21 mouse cellular contexts compared by ENCODE assay signal in the genomic region with DNA sequence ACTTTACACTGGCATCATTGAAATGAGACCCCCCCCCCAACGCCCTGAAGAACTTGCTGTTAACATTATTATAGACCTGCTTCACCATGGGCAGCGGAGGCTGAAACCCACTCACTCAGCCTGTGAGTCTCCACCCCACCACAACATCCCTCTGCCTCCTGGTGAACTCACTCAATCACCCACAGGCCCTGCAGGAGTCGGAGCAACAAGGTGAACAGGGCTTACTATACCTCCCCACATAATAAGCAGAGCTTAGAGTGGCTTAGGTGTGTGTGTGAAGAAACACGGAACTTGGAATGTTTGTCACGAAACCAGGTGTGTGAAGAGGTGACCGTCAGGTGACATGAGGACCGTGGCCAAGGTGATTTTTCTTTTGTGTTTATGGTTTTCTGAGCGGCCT. TPM values are rescaled to one million over a fixed set of nuclear protein-coding genes. Genes with fewer than 3 reads are reported as not detected.
DNase-seq lines count a peak whose midpoint lies in the region; ATAC-seq and TF ChIP-seq lines count a peak whose summit lies in the region.
"Had no signal": no experiment of that assay in that cellular context is flagged by ENCODE, and none has a peak within 500 bp of the region (broad histone marks: within the 10 kb centered on the region; RNA-seq: fewer than 3 reads in every experiment).

No protein-coding gene starts in this region.

- H3K27ac ChIP-seq in liver, embryonic 11.5 days (ENCODE audit: low read depth, low read length): no peak overlapping the region
- H3K27ac ChIP-seq in liver, postnatal 0 days (ENCODE audit: low read depth): no peak overlapping the region
- H3K27ac ChIP-seq: embryonic facial prominence, embryonic 13.5 days; embryonic facial prominence, embryonic 15.5 days; forebrain, embryonic 10.5 days; forebrain, embryonic 13.5 days had no signal

- no peak for TF ChIP-seq CTCF in liver, postnatal 0 days (IDR thresholded peaks at IDR 0.05; ENCODE audit: low read depth)

- H3K9ac ChIP-seq in liver, embryonic 11.5 days (ENCODE audit: low read depth, low read length): no peak overlapping the region
- H3K9ac ChIP-seq in liver, postnatal 0 days (replicated peaks): no peak overlapping the region
- H3K9ac ChIP-seq: embryonic facial prominence, embryonic 13.5 days; embryonic facial prominence, embryonic 15.5 days; forebrain, embryonic 13.5 days had no signal

- H3K4me1 ChIP-seq in liver, embryonic 11.5 days (replicated peaks; ENCODE audit: control insufficient read depth, insufficient read depth, low read length): no peaks in the 10 kb centered on the region
- H3K4me1 ChIP-seq in liver, postnatal 0 days (ENCODE audit: insufficient read depth): no peaks in the 10 kb centered on the region
- H3K4me1 ChIP-seq: embryonic facial prominence, embryonic 13.5 days; embryonic facial prominence, embryonic 15.5 days; forebrain, embryonic 10.5 days; forebrain, embryonic 13.5 days had no signal

- no peak overlapping the region for H3K4me2 ChIP-seq in liver, embryonic 11.5 days
- no peak overlapping the region for H3K4me2 ChIP-seq in liver, postnatal 0 days (ENCODE audit: low read depth, low read length)
- H3K4me2 ChIP-seq: embryonic facial prominence, embryonic 13.5 days; embryonic facial prominence, embryonic 15.5 days; forebrain, embryonic 13.5 days had no signal

- H3K36me3 ChIP-seq in liver, embryonic 11.5 days (ENCODE audit: control insufficient read depth, insufficient read depth, low read length): no peaks in the 10 kb centered on the region
- no peaks in the 10 kb centered on the region for H3K36me3 ChIP-seq in liver, postnatal 0 days (replicated peaks; ENCODE audit: insufficient read depth, low read length)
- H3K36me3 ChIP-seq: embryonic facial prominence, embryonic 13.5 days; embryonic facial prominence, embryonic 15.5 days; forebrain, embryonic 10.5 days had no signal

- DNase-seq in heart, adult 11 months: peak; percentile 55
- DNase-seq in heart, postnatal 36 days: no peak
- peak; percentile 17 for DNase-seq in liver, embryonic 11.5 days (ENCODE audit: low spot score)
- no peak for DNase-seq in liver, postnatal 0 days
- DNase-seq: adrenal gland, adult 2 months; adrenal gland, postnatal 10 days; adrenal gland, postnatal 25 days; cerebellum, adult 11 months; cerebellum, adult 18-20 months; cerebellum, adult 8-10 months; cerebellum, adult 9-11 months; cerebellum, postnatal 14 days; cerebellum, postnatal 36 days; embryo, embryonic 11 days had no signal

- ATAC-seq in liver, embryonic 11.5 days (replicated peaks; ENCODE audit: low FRiP score): no peak
- ATAC-seq in liver, postnatal 0 days: no peak
- no peak for ATAC-seq in granulocyte monocyte progenitor cell, adult 5-6 weeks (replicated peaks; ENCODE audit: poor library complexity, severe bottlenecking)
- ATAC-seq: forebrain, embryonic 13.5 days; forebrain, embryonic 16.5 days had no signal

- TF ChIP-seq EP300 in liver, postnatal 0 days (IDR thresholded peaks at IDR 0.05; ENCODE audit: low read depth): no peak

- H3K4me3 ChIP-seq in liver, embryonic 11.5 days (ENCODE audit: low read depth, low read length): no peak overlapping the region
- H3K4me3 ChIP-seq in liver, postnatal 0 days (ENCODE audit: low read depth, low read length): no peak overlapping the region
- H3K4me3 ChIP-seq: embryonic facial prominence, embryonic 13.5 days; embryonic facial prominence, embryonic 15.5 days; erythroblast, embryonic 14.5 days; forebrain, embryonic 10.5 days; forebrain, embryonic 13.5 days had no signal

- H3K9me3 ChIP-seq in liver, embryonic 11.5 days (ENCODE audit: control insufficient read depth, low read length): no peaks in the 10 kb centered on the region
- no peaks in the 10 kb centered on the region for H3K9me3 ChIP-seq in liver, postnatal 0 days (ENCODE audit: low read length)
- H3K9me3 ChIP-seq: embryonic facial prominence, embryonic 13.5 days; embryonic facial prominence, embryonic 15.5 days; forebrain, embryonic 10.5 days; forebrain, embryonic 13.5 days had no signal

- WGBS in liver, embryonic 11.5 days: 83% methylated on average over 8 of the region's 8 CpGs
- 80% methylated on average over 8 of the region's 8 CpGs for WGBS in liver, postnatal 0 days (ENCODE audit: insufficient replicate concordance)

- no peaks in the 10 kb centered on the region for H3K27me3 ChIP-seq in liver, embryonic 11.5 days (replicated peaks; ENCODE audit: control insufficient read depth, insufficient read depth, low read length)
- H3K27me3 ChIP-seq in liver, postnatal 0 days (ENCODE audit: insufficient read depth, low read length): no peaks in the 10 kb centered on the region
- H3K27me3 ChIP-seq: embryonic facial prominence, embryonic 13.5 days; embryonic facial prominence, embryonic 15.5 days; forebrain, embryonic 13.5 days had no signal

- intact Hi-C loops in heart, postnatal 36 days (cut with DNase I): no loop called here

RNA-seq across cellular contexts. Expression of a gene that starts 21.6 kb away (rescaled TPM):
- total RNA-seq in heart, postnatal 36 days (2021): 10 to 100 TPM; 78.3 to 93.2 TPM
- polyA plus RNA-seq in liver, embryonic 11.5 days (2014; fragmentation: Nextera tagmentation; extraction: Ambion mirVana): 237 and 244 TPM in 2 replicates
- polyA plus RNA-seq in liver, postnatal 0 days (2015; fragmentation: Nextera tagmentation; extraction: Ambion mirVana): 289 and 305 TPM in 2 replicates
- 133 and 240 TPM in 2 replicates for total RNA-seq in granulocyte monocyte progenitor cell, adult 5-6 weeks (2014; fragmentation: Nextera tagmentation)
- total RNA-seq in granulocyte monocyte progenitor cell, adult 5-6 weeks (2017): 110 and 206 TPM in 2 replicates

RNA-seq across cellular contexts. Expression of a gene that starts 32.4 kb away (rescaled TPM):
- total RNA-seq in heart, postnatal 36 days (2021): 10 to 100 TPM; 74.2 to 80.7 TPM
- polyA plus RNA-seq in liver, embryonic 11.5 days (2014; fragmentation: Nextera tagmentation; extraction: Ambion mirVana): 13.3 and 17.8 TPM in 2 replicates
- polyA plus RNA-seq in liver, postnatal 0 days (2015; fragmentation: Nextera tagmentation; extraction: Ambion mirVana): 14.6 and 15.0 TPM in 2 replicates
- 68.0 and 79.0 TPM in 2 replicates for total RNA-seq in granulocyte monocyte progenitor cell, adult 5-6 weeks (2014; fragmentation: Nextera tagmentation)
- total RNA-seq in granulocyte monocyte progenitor cell, adult 5-6 weeks (2017): 99.9 and 116 TPM in 2 replicates

RNA-seq across cellular contexts. Expression of a gene that starts 46.5 kb away (rescaled TPM):
- total RNA-seq in heart, postnatal 36 days (2021): under 1 TPM; 0.76 to 0.80 TPM
- 0.77 TPM in 1 of 2 replicates, not detected in the other for polyA plus RNA-seq in liver, embryonic 11.5 days (2014; fragmentation: Nextera tagmentation; extraction: Ambion mirVana)
- 0.13 and 0.43 TPM in 2 replicates for polyA plus RNA-seq in liver, postnatal 0 days (2015; fragmentation: Nextera tagmentation; extraction: Ambion mirVana)
- total RNA-seq in granulocyte monocyte progenitor cell, adult 5-6 weeks (2014; fragmentation: Nextera tagmentation): not detected in 2 replicates
- total RNA-seq in granulocyte monocyte progenitor cell, adult 5-6 weeks (2017): 0.26 and 0.56 TPM in 2 replicates

Comparison
In these comparisons a context has a peak if more than half of its experiments do, and no peak if none do; other contexts are left out.
1. DNase-seq: peak in heart, adult 11 months (single experiment) and liver, embryonic 11.5 days (single experiment); none in heart, postnatal 36 days (0 of 2) and liver, postnatal 0 days (single experiment).